Mouse (Mus musculus): ENCODE results near the gene Dusp2. TPM values are rescaled to one million over a fixed set of nuclear protein-coding genes. Genes with fewer than 3 reads are reported as not detected.

The Dusp2 gene
- polyA plus RNA-seq, 1 experiment from 2014 or later = 14.1 TPM

DNA sequence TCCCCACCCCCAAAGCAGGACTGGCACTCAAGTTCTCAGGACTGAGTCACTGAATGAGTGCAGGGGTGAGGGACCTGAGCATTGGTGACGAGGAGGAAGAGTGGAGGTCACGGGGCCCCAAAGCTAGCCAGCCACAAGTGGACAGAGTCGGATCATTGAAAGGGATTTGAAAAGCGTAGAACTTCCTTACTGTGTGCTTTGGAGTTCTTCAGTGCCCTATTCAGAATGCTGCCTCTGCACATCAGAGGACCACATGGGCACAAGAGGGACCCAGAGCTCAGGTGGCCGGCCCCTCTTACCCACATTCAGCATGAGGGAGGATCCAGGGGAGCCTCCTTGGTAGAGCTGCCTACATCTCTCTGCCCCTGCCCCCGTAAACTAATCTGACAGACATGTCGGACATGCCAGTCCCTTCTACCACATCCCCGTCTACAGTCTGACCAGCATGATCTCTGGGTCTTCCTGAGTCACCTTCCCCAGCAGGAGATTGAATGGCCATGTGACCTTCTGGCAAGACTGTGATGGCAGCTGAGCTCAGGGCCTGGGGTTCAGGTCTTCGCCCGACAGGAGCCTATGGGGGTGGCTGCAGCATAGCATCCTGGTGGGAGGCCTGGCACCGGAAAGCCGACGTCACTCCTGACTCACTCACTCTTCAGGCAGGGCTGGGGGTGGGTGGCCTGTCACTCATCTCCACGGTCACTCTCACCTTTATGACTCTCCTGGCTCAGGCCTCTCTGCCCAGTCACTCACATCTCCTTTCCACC is 3.0 kb upstream of the Dusp2 start:
- WGBS = 70% methylated on average over 14 of the region's 14 CpGs
- H3K9me3 ChIP-seq = no peaks in the 10 kb centered on the region
- no peak for DNase-seq (ENCODE audit: low spot score)
- H3K4me1 ChIP-seq = peaks cover 78% of the 10 kb centered on the region
- peak overlapping the region; percentile 42; the same call in 1 of the 2 replicates for H3K27ac ChIP-seq
- H3K4me3 ChIP-seq = 0 out of 2 replicates have a peak overlapping the region, but pooled peaks have one; percentile 3
- 0 out of 2 replicates have a peak, but pooled peaks cover 4% of the 10 kb centered on the region for H3K36me3 ChIP-seq
- peaks cover 41% of the 10 kb centered on the region for H3K27me3 ChIP-seq (ENCODE audit: insufficient read depth, poor library complexity, severe bottlenecking)

DNA sequence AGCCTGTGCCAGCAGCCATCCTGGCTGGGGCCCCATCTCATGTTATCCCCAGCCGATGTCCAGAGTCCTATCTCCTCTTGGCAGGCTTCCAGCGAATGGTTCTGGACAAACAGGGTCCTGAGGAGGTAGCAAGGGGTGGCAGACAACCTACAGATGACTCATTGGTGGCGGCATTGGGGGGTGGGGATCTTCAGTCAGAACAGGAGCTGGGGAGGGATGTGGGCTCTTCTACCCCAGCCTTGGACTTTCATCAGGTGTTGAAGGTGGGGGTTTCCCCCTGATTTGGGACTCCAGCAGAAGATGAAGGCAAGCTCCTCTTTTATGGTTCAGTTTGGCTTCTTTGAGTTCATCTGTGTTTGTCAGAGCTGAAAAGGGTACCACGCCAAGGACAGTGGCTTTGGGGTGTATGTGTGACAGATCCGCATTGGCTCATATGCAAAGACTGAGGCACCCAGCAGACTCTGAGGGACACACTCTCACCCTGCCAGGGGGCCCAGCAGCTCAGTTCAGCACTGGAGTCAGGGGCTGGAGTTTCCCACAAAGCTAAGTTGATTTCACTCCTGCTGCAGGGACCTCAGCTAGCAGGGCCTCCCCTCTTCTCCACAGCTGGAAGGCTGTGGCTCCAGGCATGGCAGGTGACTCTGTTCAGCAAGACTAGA is 1.9 kb upstream of the Dusp2 start:
- no peaks in the 10 kb centered on the region for H3K9me3 ChIP-seq
- H3K27ac ChIP-seq = 0 out of 2 replicates have a peak overlapping the region, but pooled peaks have one; percentile 16
- 42% methylated on average over 5 of the region's 5 CpGs for WGBS
- DNase-seq (ENCODE audit: low spot score) = no peak
- peaks cover 67% of the 10 kb centered on the region for H3K4me1 ChIP-seq
- peak overlapping the region; percentile 13; the same call in 1 of the 2 replicates for H3K4me3 ChIP-seq
- 0 out of 2 replicates have a peak, but pooled peaks cover 4% of the 10 kb centered on the region for H3K36me3 ChIP-seq
- peaks cover 44% of the 10 kb centered on the region for H3K27me3 ChIP-seq (ENCODE audit: insufficient read depth, poor library complexity, severe bottlenecking)

DNA sequence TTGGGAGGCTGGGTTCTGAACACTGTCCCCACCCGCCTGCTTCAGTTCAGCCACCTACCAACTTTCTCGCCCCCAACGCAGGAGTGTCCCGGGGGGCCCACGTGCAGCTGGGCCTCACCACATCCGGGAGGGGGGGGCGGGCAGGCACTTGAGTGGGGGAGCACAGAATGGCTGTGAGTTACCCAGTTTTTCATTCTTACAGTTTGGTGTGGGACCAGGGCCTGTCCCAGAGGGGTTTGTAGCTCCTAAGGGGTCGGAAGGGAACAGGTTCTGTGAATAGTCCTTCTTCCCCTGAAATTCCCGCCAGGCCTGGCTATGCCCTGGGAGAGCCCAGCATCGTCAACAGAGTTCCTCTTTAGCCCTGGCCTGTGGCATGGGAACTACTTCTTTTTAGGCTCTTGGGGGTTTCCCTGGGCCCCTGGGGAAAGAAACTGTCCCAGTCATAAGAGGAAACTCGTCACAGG is 849 bp upstream of the Dusp2 start:
- Histone ChIP-seq H3K4me3 (peak overlapping the region; percentile 72), H3K27ac (peak overlapping the region; percentile 88), H3K27me3 (ENCODE audit: insufficient read depth, poor library complexity, severe bottlenecking) (peaks cover 47% of the 10 kb centered on the region), H3K9me3 (no peaks in the 10 kb centered on the region), H3K36me3 (0 out of 2 replicates have a peak, but pooled peaks cover 4% of the 10 kb centered on the region), H3K4me1 (peaks cover 58% of the 10 kb centered on the region)
- DNase-seq (ENCODE audit: low spot score) = no peak
- WGBS = 43% methylated on average over 11 of the region's 11 CpGs

DNA sequence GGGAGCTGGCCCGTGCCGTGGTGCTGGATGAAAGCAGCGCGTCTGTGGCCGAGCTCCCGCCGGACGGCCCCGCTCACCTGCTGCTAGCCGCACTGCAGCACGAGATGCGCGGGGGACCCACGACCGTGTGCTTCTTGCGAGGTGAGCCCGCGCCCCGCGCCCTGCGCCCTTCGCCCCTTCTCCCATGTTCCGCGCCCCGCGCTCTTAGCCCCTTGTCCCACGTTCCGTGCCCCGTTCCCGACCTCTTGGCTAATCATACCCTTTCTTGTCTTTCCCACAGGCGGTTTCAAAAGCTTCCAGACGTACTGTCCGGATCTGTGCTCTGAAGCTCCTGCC is 506 bp downstream of the Dusp2 start:
- Histone ChIP-seq H3K36me3 (0 out of 2 replicates have a peak, but pooled peaks cover 4% of the 10 kb centered on the region), H3K4me1 (peaks cover 57% of the 10 kb centered on the region), H3K27ac (peak overlapping the region; percentile 88), H3K27me3 (ENCODE audit: insufficient read depth, poor library complexity, severe bottlenecking) (peaks cover 47% of the 10 kb centered on the region), H3K9me3 (no peaks in the 10 kb centered on the region), H3K4me3 (peak overlapping the region; percentile 72)
- 4% methylated on average over 33 of the region's 33 CpGs for WGBS
- no peak for DNase-seq (ENCODE audit: low spot score)

DNA sequence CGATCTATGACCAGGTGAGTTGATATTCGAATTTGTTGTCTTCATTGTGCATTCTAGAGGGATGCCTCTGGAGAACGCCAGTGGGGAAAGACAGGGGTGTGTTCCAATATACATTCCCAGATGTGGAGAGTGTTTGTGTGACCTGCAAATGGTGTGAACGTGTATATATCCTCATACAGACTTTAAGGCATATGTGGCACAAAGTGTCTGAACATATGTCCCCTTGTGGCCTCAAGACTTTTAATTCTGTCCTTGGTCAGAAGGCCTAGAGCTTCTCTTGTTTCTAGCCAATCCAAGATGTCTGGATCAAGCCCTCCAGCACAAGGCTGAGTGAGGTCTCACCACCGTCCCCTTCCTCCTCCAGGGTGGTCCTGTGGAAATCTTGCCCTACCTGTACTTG is 926 bp downstream of the Dusp2 start:
- peaks cover 56% of the 10 kb centered on the region for H3K4me1 ChIP-seq
- H3K9me3 ChIP-seq = no peaks in the 10 kb centered on the region
- H3K4me3 ChIP-seq = peak overlapping the region; percentile 72
- H3K27ac ChIP-seq = peak overlapping the region; percentile 88; the same call in 1 of the 2 replicates
- H3K36me3 ChIP-seq = 0 out of 2 replicates have a peak, but pooled peaks cover 4% of the 10 kb centered on the region
- WGBS = 26% methylated on average over 5 of the region's 5 CpGs
- H3K27me3 ChIP-seq (ENCODE audit: insufficient read depth, poor library complexity, severe bottlenecking) = peaks cover 47% of the 10 kb centered on the region
- no peak for DNase-seq (ENCODE audit: low spot score)

DNA sequence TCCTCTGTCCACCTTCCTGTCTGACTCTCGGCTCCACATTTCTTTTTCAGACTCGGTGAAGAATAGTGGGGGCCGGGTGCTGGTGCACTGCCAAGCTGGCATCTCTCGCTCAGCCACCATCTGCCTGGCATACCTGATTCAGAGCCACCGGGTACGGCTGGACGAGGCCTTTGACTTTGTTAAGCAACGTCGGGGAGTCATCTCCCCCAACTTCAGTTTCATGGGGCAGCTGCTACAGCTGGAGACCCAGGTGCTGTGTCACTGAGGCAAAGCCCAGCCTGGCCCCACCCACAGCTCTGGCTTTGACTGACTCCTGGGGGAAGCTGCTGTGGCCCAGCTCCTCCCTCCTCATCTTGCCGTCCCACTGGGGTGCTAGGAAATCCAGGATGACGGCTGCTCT is 1.6 kb downstream of the Dusp2 start:
- DNase-seq (ENCODE audit: low spot score) = no peak
- peak overlapping the region; percentile 72 for H3K4me3 ChIP-seq
- WGBS = 48% methylated on average over 11 of the region's 11 CpGs
- no peaks in the 10 kb centered on the region for H3K9me3 ChIP-seq
- H3K36me3 ChIP-seq = 0 out of 2 replicates have a peak, but pooled peaks cover 4% of the 10 kb centered on the region
- peaks cover 51% of the 10 kb centered on the region for H3K4me1 ChIP-seq
- peaks cover 47% of the 10 kb centered on the region for H3K27me3 ChIP-seq (ENCODE audit: insufficient read depth, poor library complexity, severe bottlenecking)
- no peak overlapping the region for H3K27ac ChIP-seq

DNA sequence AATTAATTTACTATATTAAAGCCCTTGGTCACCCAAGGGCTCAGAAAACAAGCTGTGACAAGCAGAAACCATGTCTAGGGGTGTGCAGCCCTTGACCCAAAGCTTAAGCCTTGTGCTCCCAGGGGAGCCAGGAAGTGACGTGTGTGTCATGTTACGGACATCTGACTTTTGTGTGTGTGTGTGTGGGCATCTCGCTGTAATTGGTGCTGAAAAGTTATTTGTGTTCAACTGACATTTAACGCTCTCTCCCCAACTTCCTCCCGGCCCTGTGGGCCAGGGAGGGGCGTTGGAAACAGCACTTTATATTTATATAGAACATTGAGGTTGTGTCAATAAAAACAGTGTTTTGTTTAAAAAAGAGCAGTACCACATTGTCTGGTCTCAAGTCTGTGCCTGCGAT is 2.1 kb downstream of the Dusp2 start:
- Histone ChIP-seq H3K27ac (no peak overlapping the region), H3K4me1 (peaks cover 46% of the 10 kb centered on the region), H3K4me3 (peak overlapping the region; percentile 72; the same call in 1 of the 2 replicates), H3K27me3 (ENCODE audit: insufficient read depth, poor library complexity, severe bottlenecking) (peaks cover 47% of the 10 kb centered on the region), H3K36me3 (0 out of 2 replicates have a peak, but pooled peaks cover 4% of the 10 kb centered on the region), H3K9me3 (no peaks in the 10 kb centered on the region)
- 64% methylated on average over 7 of the region's 7 CpGs for WGBS
- no peak for DNase-seq (ENCODE audit: low spot score)

DNA sequence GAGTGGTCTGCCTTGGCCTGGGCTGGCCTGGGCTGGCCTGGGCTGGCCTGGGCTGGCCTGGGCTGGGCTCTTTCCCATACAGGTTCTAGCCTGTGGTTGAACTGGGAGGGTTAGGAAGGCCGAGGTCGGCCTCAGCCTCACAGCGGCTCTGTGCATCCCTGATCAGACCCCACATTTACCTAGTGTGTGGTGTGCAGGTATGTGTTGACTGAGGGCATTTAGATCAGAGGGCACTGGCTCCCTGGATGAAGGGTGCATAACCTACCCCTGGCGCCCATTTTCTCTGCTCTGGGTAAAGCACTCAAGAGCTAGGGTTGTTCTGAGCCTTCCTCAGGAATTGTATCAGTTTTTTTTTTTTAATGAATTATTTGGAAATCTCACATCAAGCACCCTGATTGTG is 2.5 kb downstream of the Dusp2 start, which contains the start of gene Astl:
Astl (plus strand) TSS at position 224 of the 400 bp plus-strand sequence.
- H3K36me3 ChIP-seq = 0 out of 2 replicates have a peak, but pooled peaks cover 4% of the 10 kb centered on the region
- 78% methylated on average over 4 of the region's 4 CpGs for WGBS
- peaks cover 42% of the 10 kb centered on the region for H3K4me1 ChIP-seq
- no peaks in the 10 kb centered on the region for H3K9me3 ChIP-seq
- DNase-seq (ENCODE audit: low spot score) = no peak
- peaks cover 47% of the 10 kb centered on the region for H3K27me3 ChIP-seq (ENCODE audit: insufficient read depth, poor library complexity, severe bottlenecking)
- no peak within 1 kb of the TSS for H3K27ac ChIP-seq
- H3K4me3 ChIP-seq = peak within 1 kb of the TSS; percentile 72

DNA sequence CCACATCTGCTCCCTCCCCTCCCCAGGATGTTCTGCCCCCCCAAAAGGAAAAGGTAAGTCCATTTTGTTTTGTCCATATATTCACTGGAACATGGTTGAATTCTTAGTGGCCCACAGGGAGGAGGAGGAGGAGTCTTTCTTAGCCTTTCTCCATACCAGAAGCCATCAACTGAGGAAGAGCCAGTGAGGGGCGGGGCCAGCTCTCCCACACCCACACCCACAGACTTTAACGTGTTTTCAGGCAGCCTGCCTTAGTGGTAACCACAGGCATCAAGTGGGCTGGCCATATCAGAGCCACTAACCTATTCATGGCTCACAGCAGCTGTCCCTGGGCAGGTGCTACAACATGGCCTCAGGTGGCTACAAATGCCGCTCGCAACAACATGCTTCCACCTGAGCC is 2.9 kb downstream of the Dusp2 start:
- Histone ChIP-seq H3K36me3 (0 out of 2 replicates have a peak, but pooled peaks cover 4% of the 10 kb centered on the region), H3K4me1 (peaks cover 38% of the 10 kb centered on the region), H3K27ac (no peak overlapping the region), H3K4me3 (no peak overlapping the region), H3K9me3 (no peaks in the 10 kb centered on the region), H3K27me3 (ENCODE audit: insufficient read depth, poor library complexity, severe bottlenecking) (peaks cover 47% of the 10 kb centered on the region)
- 64% methylated on average over 4 of the region's 4 CpGs for WGBS
- no peak for DNase-seq (ENCODE audit: low spot score)

DNA sequence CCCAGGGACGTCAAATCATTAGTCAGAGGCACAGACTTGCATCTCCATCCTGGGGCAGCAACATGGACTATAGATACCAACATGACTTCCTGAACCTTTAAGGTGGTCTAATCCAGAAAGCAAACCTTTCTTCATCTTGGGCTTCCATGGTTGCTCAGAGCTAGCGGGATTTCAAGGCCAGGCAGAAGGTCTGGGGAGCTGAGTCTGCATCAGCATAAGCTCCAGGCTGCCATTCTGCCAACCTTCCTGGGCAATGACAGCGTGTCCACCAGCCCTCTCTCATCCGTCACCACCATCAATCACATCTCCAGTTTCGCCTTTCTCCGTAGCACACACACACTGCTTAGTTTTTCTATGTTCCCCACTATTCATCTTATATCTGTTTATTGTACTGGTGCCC is 3.3 kb downstream of the Dusp2 start:
- Histone ChIP-seq H3K36me3 (0 out of 2 replicates have a peak, but pooled peaks cover 4% of the 10 kb centered on the region), H3K4me1 (peaks cover 34% of the 10 kb centered on the region), H3K9me3 (no peaks in the 10 kb centered on the region), H3K27ac (no peak overlapping the region), H3K4me3 (no peak overlapping the region), H3K27me3 (ENCODE audit: insufficient read depth, poor library complexity, severe bottlenecking) (peaks cover 46% of the 10 kb centered on the region)
- 66% methylated on average over 6 of the region's 6 CpGs for WGBS
- DNase-seq (ENCODE audit: low spot score) = no peak

DNA sequence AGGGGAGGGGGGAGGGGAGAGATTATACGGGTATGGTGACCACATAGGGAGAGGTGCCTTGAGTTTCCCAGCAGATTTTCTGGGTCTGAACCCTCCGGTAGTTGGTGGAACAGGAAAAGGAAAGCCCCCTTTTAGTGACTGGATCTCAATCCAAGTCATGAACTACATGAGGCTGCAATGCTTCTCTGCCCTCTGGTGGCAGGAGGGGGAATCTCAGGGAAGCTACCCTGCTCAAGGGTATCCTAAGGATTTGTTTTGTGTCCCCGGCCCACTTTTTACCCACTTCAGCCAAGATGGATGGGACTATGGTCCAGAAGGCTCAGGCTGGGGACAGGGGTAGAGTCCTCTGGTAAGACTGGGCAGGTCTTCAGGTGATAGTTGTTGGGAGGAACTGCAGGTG is 5.2 kb downstream of the Dusp2 start:
- Histone ChIP-seq H3K27me3 (ENCODE audit: insufficient read depth, poor library complexity, severe bottlenecking) (peaks cover 43% of the 10 kb centered on the region), H3K36me3 (0 out of 2 replicates have a peak, but pooled peaks cover 4% of the 10 kb centered on the region), H3K9me3 (no peaks in the 10 kb centered on the region), H3K27ac (no peak overlapping the region), H3K4me1 (peaks cover 15% of the 10 kb centered on the region), H3K4me3 (no peak overlapping the region)
- WGBS = 16% methylated on average over 3 of the region's 3 CpGs
- DNase-seq (ENCODE audit: low spot score) = no peak

DNA sequence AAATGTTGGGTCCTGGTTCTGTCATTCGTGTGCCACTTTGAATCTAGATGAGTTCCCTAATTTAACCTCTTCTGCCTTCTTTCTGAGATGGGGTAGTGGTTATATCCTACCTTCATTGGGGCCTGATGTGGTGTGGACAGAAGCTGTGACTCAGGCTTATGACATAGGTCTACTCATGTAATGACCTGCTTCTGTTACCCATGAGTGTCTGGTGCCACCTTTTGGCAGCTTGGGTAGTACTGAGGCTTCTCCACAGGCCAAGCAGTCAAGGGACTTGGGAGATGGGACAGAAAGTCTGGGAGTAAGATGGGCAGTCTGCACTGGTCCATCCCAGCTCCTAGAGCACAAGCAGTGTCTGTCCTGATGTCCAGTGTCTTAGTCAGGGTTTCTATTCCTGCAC is 10.4 kb downstream of the Dusp2 start:
- no peak overlapping the region for H3K4me3 ChIP-seq
- H3K27ac ChIP-seq = no peak overlapping the region
- 53% methylated on average over 1 of the region's 1 CpGs for WGBS
- H3K36me3 ChIP-seq = no peaks in the 10 kb centered on the region
- DNase-seq (ENCODE audit: low spot score) = no peak
- peaks cover 37% of the 10 kb centered on the region for H3K27me3 ChIP-seq (ENCODE audit: insufficient read depth, poor library complexity, severe bottlenecking)
- no peaks in the 10 kb centered on the region for H3K9me3 ChIP-seq
- no peaks in the 10 kb centered on the region for H3K4me1 ChIP-seq
